Mouse (Mus musculus): ENCODE measurements at regions not wholly inside any gene's neighbourhood (a gene's known extent, or its start where the extent isn't known, plus 50 kb on each side); places are given as distances from the start of the nearest gene placed in this dataset.

GRCm38 (mm10) chr12:92509494-92509893 is 660.5 kb upstream of the Sel1l start:
- DNase-seq: no peak

- DNase-seq: peak; percentile 6
Observed at GRCm38 (mm10) chr12:92508796-92509489, 660.0 kb upstream of the Sel1l start.

GRCm38 (mm10) chr12:92483984-92484383 is 635.0 kb upstream of the Sel1l start:
- DNase-seq: no peak

- no peak for DNase-seq
Observed at GRCm38 (mm10) chr12:92474293-92475062, 625.5 kb upstream of the Sel1l start.

- DNase-seq: no peak
Observed at GRCm38 (mm10) chr12:92451110-92451818, 602.3 kb upstream of the Sel1l start.

GRCm38 (mm10) chr12:92418458-92418857 is 569.5 kb upstream of the Sel1l start:
- DNase-seq: no peak

- DNase-seq: no peak
Observed at GRCm38 (mm10) chr12:92405506-92405905, 556.5 kb upstream of the Sel1l start.

- no peak for DNase-seq
Observed at GRCm38 (mm10) chr12:92400987-92401386, 552.0 kb upstream of the Sel1l start.

- DNase-seq: no peak
Observed at GRCm38 (mm10) chr12:92386195-92386594, 537.2 kb upstream of the Sel1l start.

GRCm38 (mm10) chr12:92384266-92384937 is 535.4 kb upstream of the Sel1l start:
- no peak for DNase-seq

GRCm38 (mm10) chr12:92379130-92379529 is 530.2 kb upstream of the Sel1l start:
- DNase-seq: no peak

- DNase-seq: no peak
Observed at GRCm38 (mm10) chr12:92365926-92366325, 517.0 kb upstream of the Sel1l start.

- no peak for DNase-seq
Observed at GRCm38 (mm10) chr12:92353386-92354257, 504.7 kb upstream of the Sel1l start.

GRCm38 (mm10) chr12:92318241-92318640 is 469.3 kb upstream of the Sel1l start:
- DNase-seq: peak; percentile 8

- DNase-seq: no peak
Observed at GRCm38 (mm10) chr12:92317609-92318008, 468.7 kb upstream of the Sel1l start.

- DNase-seq: no peak
Observed at GRCm38 (mm10) chr12:92316285-92316684, 467.3 kb upstream of the Sel1l start.

GRCm38 (mm10) chr12:92315820-92316219 is 466.9 kb upstream of the Sel1l start:
- DNase-seq: no peak

GRCm38 (mm10) chr12:92302951-92303591 is 454.1 kb upstream of the Sel1l start:
- peak; percentile 54 for DNase-seq

- DNase-seq: no peak
Observed at GRCm38 (mm10) chr12:92294887-92295286, 445.9 kb upstream of the Sel1l start.

- DNase-seq: no peak
Observed at GRCm38 (mm10) chr12:92293341-92293720, 444.4 kb upstream of the Sel1l start.
